Mouse (Mus musculus) heart, adult 2 months (tissue): ENCODE measurements around the gene Rtl10.

Experiments used
- CTCF ChIP-seq: fragments of 200-600 bp; IDR thresholded peaks from 2 replicates; pipeline ENCODE4 v1.8.1; 2022; ENCODE audit warnings: antibody characterized with exemption, mild to moderate bottlenecking, moderate library complexity
- EP300 ChIP-seq: fragments of 200-500 bp; IDR thresholded peaks from 2 replicates; pipeline ENCODE4 v1.6.1; 2011; ENCODE audit warnings: low read depth, low read length, control low read depth; ENCODE audit not compliant: insufficient read depth
- POLR2A ChIP-seq: fragments of 200-500 bp; IDR thresholded peaks from 2 replicates; pipeline ENCODE4 v1.6.1; 2011; ENCODE audit warnings: mild to moderate bottlenecking, low read depth, low read length, control low read depth; ENCODE audit not compliant: insufficient read depth

GRCm38 (mm10) chr16:18523563-18524245 lies 25.0 kb downstream of the Rtl10 start:
- no peak for TF ChIP-seq CTCF
- TF ChIP-seq EP300 = no peak
- no peak for TF ChIP-seq POLR2A
